Mouse (Mus musculus) frontal cortex, postnatal 14 days (tissue): ENCODE measurements around the gene Cpt1a.

Experiments
- DNase-seq, 2 experiments: peaks; one replicate each; pipeline ENCODE4 v3.0.0; 2022; ENCODE audit warnings: low spot score in 2 of 2

Gene Cpt1a

DNA sequence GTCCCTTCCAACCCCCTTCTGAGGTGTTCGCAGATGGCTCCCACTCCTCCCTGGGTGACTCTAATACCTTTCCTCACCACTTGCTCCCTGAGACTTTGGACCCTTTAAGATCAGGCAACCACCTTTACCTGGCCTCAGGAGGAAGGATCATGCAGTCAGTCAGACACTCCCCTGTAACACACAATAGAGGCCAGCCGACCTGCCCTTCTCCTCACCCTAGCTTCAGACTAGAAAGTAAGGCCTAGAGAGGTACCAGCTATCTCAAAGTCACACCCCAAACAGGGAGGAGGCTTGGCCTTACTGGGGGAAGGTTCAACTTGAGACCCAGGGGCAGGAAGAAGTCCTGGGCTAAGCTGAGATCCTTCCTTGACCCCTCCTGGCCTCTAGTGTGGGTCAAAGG lies 102.1 kb downstream of the Cpt1a start:
- no peak for DNase-seq

DNA sequence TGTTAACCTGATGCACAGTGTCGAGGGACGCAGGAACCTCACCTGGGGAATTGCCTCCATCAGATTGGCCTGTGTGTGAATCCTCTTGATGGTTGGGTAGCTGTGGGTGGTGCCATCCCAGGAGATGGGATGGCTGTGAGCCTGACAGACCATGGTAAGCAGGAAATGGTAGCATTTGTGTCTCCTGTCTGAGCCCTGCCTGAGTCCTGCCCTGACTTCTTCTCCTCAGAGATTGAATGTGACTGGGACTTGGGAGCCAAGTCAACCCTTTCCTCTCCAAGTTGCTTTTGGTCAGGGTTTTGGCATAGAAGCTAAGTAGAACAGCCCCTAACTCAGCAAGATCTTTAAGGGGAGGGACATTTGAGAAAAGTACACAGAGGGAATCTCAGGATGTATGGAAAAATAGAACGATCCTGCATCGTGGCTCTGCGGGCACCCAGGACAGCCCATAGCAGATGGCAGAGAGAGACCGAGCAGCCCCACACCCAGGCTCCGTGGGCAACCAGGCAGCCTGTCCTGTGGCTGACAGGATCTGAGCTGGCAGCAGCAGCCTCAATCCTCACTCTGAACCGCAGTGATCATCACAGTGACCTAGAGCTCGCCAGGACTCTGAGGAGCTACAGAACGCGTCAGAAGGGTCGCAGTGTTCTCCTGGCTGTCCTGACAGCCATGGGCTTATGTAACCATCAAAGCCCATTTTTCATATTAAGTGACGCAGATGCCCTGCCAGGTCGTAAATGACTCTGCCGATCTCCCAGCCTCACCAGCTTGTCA lies 106.1 kb downstream of the Cpt1a start:
- no peak for DNase-seq

DNA sequence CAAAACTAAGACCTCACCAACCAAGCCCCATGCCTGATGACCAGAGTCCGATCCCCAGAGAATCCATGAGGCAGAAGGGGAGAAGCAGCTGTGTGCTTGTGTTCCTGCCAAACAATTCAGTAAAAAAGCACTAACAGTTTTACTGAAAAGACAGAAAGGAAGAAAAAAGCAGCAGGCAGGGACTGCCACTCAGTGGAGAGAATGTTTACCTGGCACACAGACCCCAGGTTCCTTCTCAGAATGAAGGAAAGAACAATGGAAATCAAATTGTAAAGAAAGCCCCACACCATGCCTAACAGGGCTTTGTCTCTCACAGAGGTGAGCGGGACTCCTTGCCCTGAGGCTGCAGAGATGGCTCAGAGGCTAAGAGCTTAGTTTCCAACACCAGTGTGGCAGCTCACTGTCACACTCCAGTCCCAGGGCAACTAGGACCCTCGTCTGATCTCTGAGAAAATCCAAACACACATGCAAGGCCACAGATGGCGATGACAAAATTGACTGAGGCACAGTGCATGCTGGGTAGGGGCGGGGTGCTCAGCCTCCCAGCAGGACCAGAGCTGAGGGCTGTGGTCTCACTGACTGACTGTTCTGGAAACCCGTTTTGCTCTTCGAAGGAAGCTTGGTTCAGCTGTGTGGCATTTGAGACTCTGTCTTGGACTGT lies 107.2 kb downstream of the Cpt1a start:
- DNase-seq, result no peak

DNA sequence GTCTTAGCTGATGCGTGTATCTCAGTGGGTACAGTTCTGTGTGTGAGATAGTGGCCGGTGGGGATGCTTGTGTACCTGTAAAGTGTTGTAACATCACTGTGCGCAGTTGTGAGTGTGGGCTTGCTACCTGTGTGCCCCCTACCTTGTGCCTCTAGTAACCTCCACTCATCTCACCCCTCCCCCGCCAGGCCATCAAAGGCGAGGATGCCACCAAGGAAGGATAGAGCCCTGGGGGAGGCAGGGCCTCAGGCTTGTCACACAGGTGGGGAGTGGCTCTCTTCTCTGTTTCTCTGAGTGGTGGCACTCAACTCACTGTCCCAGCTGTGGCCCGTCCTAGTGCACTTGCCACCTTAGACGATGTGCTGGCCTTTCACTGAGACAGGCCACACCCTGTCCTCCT lies 108.9 kb downstream of the Cpt1a start:
- no peak for DNase-seq

DNA sequence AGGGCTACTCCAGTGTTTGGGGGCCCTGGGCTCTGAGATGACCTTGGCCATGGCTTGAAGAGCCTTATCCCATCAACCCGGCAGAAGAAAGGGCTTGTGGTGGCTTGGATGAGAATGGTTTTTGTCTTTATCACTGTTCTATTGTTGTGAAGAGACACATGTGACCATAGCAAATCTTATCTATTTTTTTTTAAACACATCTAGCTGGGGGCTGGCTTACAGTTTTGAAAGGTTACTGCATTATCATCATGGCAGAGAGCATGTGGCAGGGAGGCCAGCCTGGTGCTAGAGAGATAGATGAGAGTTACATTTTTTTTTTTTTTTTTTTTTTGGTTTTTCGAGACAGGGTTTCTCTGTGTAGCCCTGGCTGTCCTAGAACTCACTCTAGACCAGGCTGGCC lies 109.8 kb downstream of the Cpt1a start:
- DNase-seq, result no peak

DNA sequence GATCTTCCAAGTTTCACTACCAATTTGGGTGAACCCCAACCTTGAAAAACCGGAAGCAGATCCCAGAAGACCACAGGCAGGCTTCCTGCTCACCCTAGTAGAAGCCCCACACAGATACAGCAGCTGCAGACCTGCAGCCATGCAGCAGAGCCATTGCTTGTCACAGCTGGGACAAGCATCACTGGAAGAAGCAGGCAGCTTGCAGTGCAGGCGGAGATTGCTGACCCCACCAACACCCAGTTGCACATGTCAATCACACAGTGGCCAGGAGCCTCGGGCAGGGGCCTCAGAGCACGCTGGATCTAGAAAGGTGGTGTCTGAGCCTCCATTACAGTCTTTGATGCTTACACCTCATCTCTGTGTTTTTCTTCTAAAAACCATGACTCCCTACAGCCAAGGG lies 112.0 kb downstream of the Cpt1a start:
- no peak for DNase-seq

DNA sequence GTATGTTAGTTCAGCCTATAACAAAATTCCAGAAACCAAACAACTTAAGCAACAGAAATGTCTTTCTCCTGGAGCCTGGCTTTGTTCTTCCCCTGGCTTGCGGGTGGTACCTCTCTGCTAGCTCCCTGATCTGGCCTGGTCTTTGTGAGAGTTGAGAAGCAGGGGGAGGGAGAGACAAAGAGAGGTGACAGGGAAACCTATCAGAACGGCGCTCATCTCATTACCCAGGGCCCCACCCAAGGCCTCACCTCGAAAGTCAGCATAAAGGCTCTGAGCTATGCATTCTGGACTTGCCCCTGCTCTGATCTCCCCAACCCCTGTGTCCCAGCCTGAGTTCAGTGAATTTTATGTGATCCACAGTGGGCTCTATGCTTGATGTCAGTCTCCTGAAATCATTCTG lies 112.5 kb downstream of the Cpt1a start:
- no peak for DNase-seq
